Mouse (Mus musculus): Measurements from ENCODE around the gene Ddx51. TPM values are rescaled to one million over a fixed set of nuclear protein-coding genes. Genes with fewer than 3 reads are reported as not detected.

Gene Ddx51
- total and polyA plus RNA-seq, 3 experiments = 8.8 to 9.1 (median 8.9) TPM

DNA sequence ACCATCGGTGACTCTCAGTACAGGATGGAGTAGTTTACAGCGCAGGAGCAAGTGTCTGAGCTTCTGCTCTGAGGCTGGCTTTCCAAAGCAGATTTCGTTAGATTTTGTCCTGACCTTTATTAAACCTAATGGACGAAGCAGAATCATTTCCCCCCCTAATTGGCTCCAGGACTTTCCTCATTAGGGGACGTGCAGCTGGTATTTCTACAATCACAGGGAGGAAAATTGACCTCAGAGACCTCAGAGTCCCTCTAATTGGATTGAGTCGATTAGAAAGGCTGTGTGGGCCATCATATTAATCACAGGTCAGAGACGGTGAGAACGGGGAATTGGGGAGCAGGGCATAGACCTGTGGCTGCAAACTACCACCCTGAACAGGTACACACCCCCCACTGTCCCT is 44.3 kb upstream of the Ddx51 start:
- Histone ChIP-seq H3K27me3 (ENCODE audit: control insufficient read depth, insufficient read depth, low read length) (no peaks in the 10 kb centered on the region; the same call in 1 of the 2 replicates), H3K4me1 (ENCODE audit: control insufficient read depth, insufficient read depth, low read length) (no peaks in the 10 kb centered on the region), H3K27ac (no peak overlapping the region), H3K79me2 (replicated peaks; ENCODE audit: control insufficient read depth, insufficient read depth, low read length) (no peaks in the 10 kb centered on the region), H3K36me3 (ENCODE audit: control insufficient read depth, insufficient read depth, low read length) (no peaks in the 10 kb centered on the region), H3K9ac (ENCODE audit: low read depth, low read length) (no peak overlapping the region), H3K4me3 (no peak overlapping the region)
- no peak for TF ChIP-seq POLR2A (IDR thresholded peaks at IDR 0.05; ENCODE audit: insufficient read depth, low read depth, low read length)
- no peak for TF ChIP-seq CTCF (IDR thresholded peaks at IDR 0.05)
- no peak for TF ChIP-seq EP300 (IDR thresholded peaks at IDR 0.05; ENCODE audit: insufficient read depth, low read depth, low read length)
- no peak for DNase-seq
- intact Hi-C loops (cut with DNase I) = no loop called here
- 70% methylated on average over 8 of the region's 8 CpGs for WGBS

DNA sequence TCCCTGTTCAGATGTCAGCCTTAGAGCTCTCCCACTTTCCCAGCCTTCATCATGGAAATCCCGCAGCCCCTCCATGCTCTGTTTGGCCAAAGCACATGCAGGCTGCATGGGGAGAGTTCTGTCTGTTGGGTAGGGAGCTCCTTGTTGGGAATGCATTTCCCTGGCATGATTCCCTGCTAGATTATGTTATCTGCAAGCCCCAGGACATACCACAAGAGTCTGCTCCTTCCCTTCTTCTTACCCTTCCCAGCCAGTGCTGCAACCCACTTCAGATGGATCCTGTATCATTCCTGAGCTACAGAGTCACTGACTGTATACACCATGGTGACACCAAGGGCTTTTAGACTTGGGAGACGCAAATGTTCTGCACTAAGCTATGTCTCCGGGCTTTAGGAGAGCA is 43.8 kb upstream of the Ddx51 start:
- H3K79me2 ChIP-seq (replicated peaks; ENCODE audit: control insufficient read depth, insufficient read depth, low read length) = no peaks in the 10 kb centered on the region
- H3K36me3 ChIP-seq (ENCODE audit: control insufficient read depth, insufficient read depth, low read length) = no peaks in the 10 kb centered on the region
- intact Hi-C loops (cut with DNase I) = no loop called here
- WGBS = 76% methylated on average over 3 of the region's 3 CpGs
- no peaks in the 10 kb centered on the region; the same call in 1 of the 2 replicates for H3K27me3 ChIP-seq (ENCODE audit: control insufficient read depth, insufficient read depth, low read length)
- no peak overlapping the region for H3K27ac ChIP-seq
- H3K4me1 ChIP-seq (ENCODE audit: control insufficient read depth, insufficient read depth, low read length) = no peaks in the 10 kb centered on the region
- no peak for DNase-seq
- no peak for TF ChIP-seq CTCF (IDR thresholded peaks at IDR 0.05)
- TF ChIP-seq POLR2A (IDR thresholded peaks at IDR 0.05; ENCODE audit: insufficient read depth, low read depth, low read length) = no peak
- TF ChIP-seq EP300 (IDR thresholded peaks at IDR 0.05; ENCODE audit: insufficient read depth, low read depth, low read length) = no peak
- no peak overlapping the region for H3K9ac ChIP-seq (ENCODE audit: low read depth, low read length)
- no peak overlapping the region for H3K4me3 ChIP-seq

DNA sequence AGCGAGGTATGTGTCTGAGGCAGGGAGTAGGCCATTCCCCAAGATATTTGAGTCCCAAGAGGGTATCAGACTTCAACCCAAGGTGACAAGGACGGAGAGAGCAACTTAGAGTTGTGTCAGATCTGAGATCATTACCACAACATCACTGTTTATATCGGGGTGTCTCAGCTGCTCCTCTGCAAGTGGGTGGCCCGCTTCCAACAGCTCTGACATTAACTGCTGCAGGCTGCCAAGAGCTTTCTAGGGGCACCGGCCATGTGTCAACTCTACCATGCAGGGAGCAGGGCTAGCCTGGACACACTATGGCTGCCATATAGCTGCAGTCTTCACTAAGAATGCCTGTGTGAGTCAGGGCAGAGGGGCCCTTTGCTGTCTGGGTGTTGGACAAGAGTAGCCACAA is 43.4 kb upstream of the Ddx51 start:
- Histone ChIP-seq H3K27me3 (ENCODE audit: control insufficient read depth, insufficient read depth, low read length) (no peaks in the 10 kb centered on the region; the same call in 1 of the 2 replicates), H3K27ac (no peak overlapping the region), H3K4me3 (no peak overlapping the region), H3K79me2 (replicated peaks; ENCODE audit: control insufficient read depth, insufficient read depth, low read length) (no peaks in the 10 kb centered on the region), H3K9ac (ENCODE audit: low read depth, low read length) (no peak overlapping the region), H3K36me3 (ENCODE audit: control insufficient read depth, insufficient read depth, low read length) (no peaks in the 10 kb centered on the region), H3K4me1 (ENCODE audit: control insufficient read depth, insufficient read depth, low read length) (no peaks in the 10 kb centered on the region)
- DNase-seq = no peak
- intact Hi-C loops (cut with DNase I) = no loop called here
- 66% methylated on average over 5 of the region's 5 CpGs for WGBS
- TF ChIP-seq CTCF (IDR thresholded peaks at IDR 0.05) (no peak), POLR2A (IDR thresholded peaks at IDR 0.05; ENCODE audit: insufficient read depth, low read depth, low read length) (no peak), EP300 (IDR thresholded peaks at IDR 0.05; ENCODE audit: insufficient read depth, low read depth, low read length) (no peak)

DNA sequence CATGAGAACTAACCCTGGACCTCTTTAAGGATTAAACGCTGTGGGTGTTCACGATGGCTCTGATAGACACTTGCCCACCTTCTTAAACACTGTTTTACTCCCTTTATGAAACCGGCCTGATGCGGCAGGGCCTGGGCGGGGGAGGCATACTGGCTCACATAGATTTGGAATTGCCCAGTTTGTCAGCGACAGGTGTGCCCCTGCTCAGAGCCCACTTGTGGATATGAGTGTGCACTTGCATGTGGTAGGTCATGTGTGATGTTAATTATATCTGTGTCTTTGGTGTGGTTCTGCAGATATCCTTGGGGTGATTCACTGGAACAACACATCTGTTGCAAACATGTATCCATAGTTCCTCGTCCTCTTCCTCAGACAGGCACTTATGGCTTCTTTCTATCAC is 42.8 kb upstream of the Ddx51 start:
- H3K79me2 ChIP-seq (replicated peaks; ENCODE audit: control insufficient read depth, insufficient read depth, low read length) = no peaks in the 10 kb centered on the region
- DNase-seq = no peak
- WGBS = 84% methylated on average over 7 of the region's 7 CpGs
- H3K27me3 ChIP-seq (ENCODE audit: control insufficient read depth, insufficient read depth, low read length) = no peaks in the 10 kb centered on the region; the same call in 1 of the 2 replicates
- H3K27ac ChIP-seq = no peak overlapping the region
- no peaks in the 10 kb centered on the region for H3K4me1 ChIP-seq (ENCODE audit: control insufficient read depth, insufficient read depth, low read length)
- H3K36me3 ChIP-seq (ENCODE audit: control insufficient read depth, insufficient read depth, low read length) = no peaks in the 10 kb centered on the region
- intact Hi-C loops (cut with DNase I) = no loop called here
- no peak overlapping the region for H3K9ac ChIP-seq (ENCODE audit: low read depth, low read length)
- no peak overlapping the region for H3K4me3 ChIP-seq
- no peak for TF ChIP-seq EP300 (IDR thresholded peaks at IDR 0.05; ENCODE audit: insufficient read depth, low read depth, low read length)
- TF ChIP-seq CTCF (IDR thresholded peaks at IDR 0.05) = no peak
- TF ChIP-seq POLR2A (IDR thresholded peaks at IDR 0.05; ENCODE audit: insufficient read depth, low read depth, low read length) = no peak

DNA sequence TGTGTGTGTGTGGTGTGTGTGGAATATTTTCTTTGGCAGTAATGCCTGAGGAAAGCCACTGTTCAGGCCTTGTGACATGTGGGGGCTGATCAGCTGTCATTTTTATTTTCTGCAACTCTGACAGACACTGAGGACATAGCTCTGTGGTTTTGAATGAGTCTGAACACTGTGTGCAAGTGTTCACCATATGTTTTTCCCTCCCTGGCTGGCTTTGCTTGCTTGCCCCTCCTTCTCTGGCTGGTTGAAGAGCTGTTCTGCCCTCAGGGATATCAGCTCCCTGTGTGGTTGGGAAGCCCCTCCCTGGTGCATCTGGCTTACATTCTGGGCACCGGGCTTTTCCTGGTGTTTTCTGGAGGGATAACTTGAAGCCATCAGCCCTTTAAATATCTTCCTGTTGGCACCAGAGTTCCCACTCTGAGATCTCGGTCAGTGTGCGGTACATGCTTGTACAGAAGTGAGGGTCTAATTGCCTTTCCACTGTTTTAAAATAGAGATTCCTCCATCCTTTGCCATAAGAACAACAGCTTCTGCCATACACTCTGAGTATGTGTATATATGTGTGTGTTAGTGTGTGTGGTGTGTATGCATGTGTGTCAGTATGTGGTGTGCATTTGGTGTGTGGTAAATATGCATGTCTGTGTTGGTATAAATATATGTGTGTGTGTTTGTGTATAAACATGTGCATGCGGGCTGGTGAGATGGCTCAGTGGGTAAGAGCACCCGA is 41.7 kb upstream of the Ddx51 start:
- H3K27me3 ChIP-seq (ENCODE audit: control insufficient read depth, insufficient read depth, low read length) = no peaks in the 10 kb centered on the region; the same call in 1 of the 2 replicates
- intact Hi-C loops (cut with DNase I) = no loop called here
- no peaks in the 10 kb centered on the region for H3K4me1 ChIP-seq (ENCODE audit: control insufficient read depth, insufficient read depth, low read length)
- no peak overlapping the region for H3K4me3 ChIP-seq
- whole genome bisulfite sequencing = 65% methylated on average over 5 of the region's 5 CpGs
- H3K9ac ChIP-seq (ENCODE audit: low read depth, low read length) = no peak overlapping the region
- no peak for DNase-seq
- H3K79me2 ChIP-seq (replicated peaks; ENCODE audit: control insufficient read depth, insufficient read depth, low read length) = no peaks in the 10 kb centered on the region
- no peak overlapping the region for H3K27ac ChIP-seq
- no peak for TF ChIP-seq EP300 (IDR thresholded peaks at IDR 0.05; ENCODE audit: insufficient read depth, low read depth, low read length)
- TF ChIP-seq CTCF (IDR thresholded peaks at IDR 0.05) = no peak
- no peak for TF ChIP-seq POLR2A (IDR thresholded peaks at IDR 0.05; ENCODE audit: insufficient read depth, low read depth, low read length)
- H3K36me3 ChIP-seq (ENCODE audit: control insufficient read depth, insufficient read depth, low read length) = no peaks in the 10 kb centered on the region

DNA sequence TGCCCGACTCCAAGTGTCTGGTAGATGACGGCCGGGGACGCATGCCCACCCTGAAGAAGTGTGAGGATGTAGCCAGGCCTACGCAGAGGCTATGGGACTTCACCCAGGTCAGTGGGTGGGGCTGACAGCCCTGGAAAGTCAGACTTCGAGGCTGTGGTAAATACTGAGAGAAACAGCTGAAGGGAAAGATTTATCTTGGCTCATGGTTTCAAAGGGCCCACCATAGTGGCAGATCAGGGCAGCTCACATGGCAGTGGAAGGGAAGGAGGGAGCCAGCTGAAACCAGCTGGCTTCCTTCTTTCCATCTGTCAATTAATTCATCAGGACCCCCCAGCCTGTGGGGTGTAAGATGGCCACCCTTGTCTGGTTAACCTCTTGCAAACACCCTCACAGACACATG is 34.0 kb upstream of the Ddx51 start:
- no peak overlapping the region for H3K9ac ChIP-seq (ENCODE audit: low read depth, low read length)
- WGBS = 77% methylated on average over 6 of the region's 6 CpGs
- no peak overlapping the region for H3K27ac ChIP-seq
- no peak for DNase-seq
- no peaks in the 10 kb centered on the region for H3K36me3 ChIP-seq (ENCODE audit: control insufficient read depth, insufficient read depth, low read length)
- no peaks in the 10 kb centered on the region for H3K4me1 ChIP-seq (ENCODE audit: control insufficient read depth, insufficient read depth, low read length)
- intact Hi-C loops (cut with DNase I) = no loop called here
- TF ChIP-seq POLR2A (IDR thresholded peaks at IDR 0.05; ENCODE audit: insufficient read depth, low read depth, low read length) (no peak), EP300 (IDR thresholded peaks at IDR 0.05; ENCODE audit: insufficient read depth, low read depth, low read length) (no peak), CTCF (IDR thresholded peaks at IDR 0.05) (no peak)
- no peak overlapping the region for H3K4me3 ChIP-seq
- no peaks in the 10 kb centered on the region for H3K79me2 ChIP-seq (replicated peaks; ENCODE audit: control insufficient read depth, insufficient read depth, low read length)
- no peaks in the 10 kb centered on the region for H3K27me3 ChIP-seq (ENCODE audit: control insufficient read depth, insufficient read depth, low read length)

All from heart, adult 2 months (tissue).